Mouse (Mus musculus) megakaryocyte progenitor cell, adult 5-6 weeks (primary cell): ENCODE data around the gene Arxes2. TPM values are rescaled to one million over a fixed set of nuclear protein-coding genes. Genes with fewer than 3 reads are reported as not detected.

Experiments
- ATAC-seq: replicated peaks from 2 replicates; pipeline ENCODE4 v1.8.0; 2016; ENCODE audit warnings: mild to moderate bottlenecking, moderate TSS enrichment, inconsistent platforms; ENCODE audit not compliant: poor library complexity
- total RNA-seq, 2 experiments: library from RNA; stranded (forward) in 1 of 2; stranded (reverse) in 1 of 2; fragments of 157-497, 149-512 nt in 1 of 2; fragments of 200-1000 nt in 1 of 2; gene quantifications; 2 replicates each; pipeline versions ENCODE4 v1.2.3 to v1.2.4; 2015 to 2017

Gene Arxes2
- total RNA-seq, 2 experiments from 2014 or later: 1.0 to 1.7 TPM

DNA sequence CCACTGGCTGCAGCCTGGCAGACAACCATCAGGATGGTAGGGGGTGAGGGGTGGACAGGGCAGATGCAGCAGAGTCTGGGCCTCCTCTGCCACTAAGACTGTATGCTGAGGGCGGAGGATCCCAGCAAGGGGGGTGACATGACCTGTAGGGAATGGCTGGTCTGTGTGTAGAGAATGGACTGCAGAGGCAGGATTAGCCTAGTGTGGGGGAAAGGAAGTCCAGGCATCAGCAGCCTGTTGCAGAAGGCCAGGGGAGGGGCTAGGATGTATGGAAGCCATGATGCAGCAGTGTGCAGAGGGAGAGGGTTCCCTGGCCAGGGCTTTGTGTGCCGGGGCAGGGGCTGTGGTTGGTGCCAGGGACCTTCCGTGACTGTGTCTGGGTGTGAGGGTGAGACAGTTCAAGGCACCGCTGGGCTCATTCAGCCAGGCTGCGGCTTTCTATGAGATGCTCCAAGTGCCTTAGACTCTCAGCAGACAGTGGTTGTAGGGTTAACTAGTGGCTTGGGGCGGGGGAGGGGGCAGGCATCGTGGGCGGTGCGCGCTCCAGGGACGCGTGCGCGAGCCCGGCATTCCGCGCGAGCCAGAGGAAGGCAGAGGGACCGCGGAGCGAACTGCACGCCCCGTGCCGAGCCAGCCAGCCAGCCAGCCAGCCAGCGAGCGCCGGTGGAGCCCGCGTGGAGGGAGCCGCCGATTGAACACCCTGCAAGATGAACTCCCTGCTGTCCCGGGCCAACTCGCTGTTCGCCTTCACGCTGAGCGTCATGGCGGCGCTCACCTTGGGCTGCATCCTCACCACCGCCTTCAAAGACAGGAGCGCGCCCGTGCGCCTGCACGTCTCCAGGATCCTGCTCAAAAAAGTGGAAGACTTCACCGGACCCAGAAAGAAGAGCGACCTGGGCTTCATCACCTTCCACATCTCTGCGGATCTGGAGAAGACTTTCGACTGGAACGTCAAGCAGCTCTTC is 39.5 kb downstream of the Arxes2 start, which contains the start of gene Arxes1:
Gene Arxes1, plus strand, starts transcription at position 569 of the 965 bp plus-strand sequence.
- peak; percentile 72 for ATAC-seq

DNA sequence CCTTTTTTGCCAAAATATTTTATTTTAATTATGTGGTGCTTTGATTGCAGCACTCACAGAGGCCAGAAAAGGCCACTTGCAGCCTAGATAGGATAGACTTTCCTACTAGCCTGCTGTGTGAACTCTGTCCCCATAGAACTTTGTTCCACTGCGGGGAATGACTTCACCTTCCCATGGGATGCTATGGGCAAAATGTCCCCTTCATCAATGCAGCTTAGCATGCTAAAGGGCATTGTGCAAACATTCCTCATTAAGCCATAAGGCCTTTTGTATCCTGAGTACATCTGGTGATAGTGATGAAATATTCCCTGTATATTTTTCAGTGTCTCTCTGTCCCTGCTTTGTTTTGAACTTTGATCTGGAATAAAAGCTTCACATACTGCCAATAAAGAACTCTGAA is 50.1 kb downstream of the Arxes2 start:
- no peak for ATAC-seq

Other genes with a start within 250 kb of the Arxes2 start
- gene Bhlhb9, start 196.2 kb upstream of the Arxes2 start, total RNA-seq (2015): 23.0 and 26.4 TPM in 2 replicates
- gene Bhlhb9, start 196.2 kb upstream of the Arxes2 start, total RNA-seq (2017): 27.8 and 30.1 TPM in 2 replicates
- 0.74 TPM in 1 of 2 replicates, not detected in the other for gene Gprasp2, start 154.8 kb upstream of the Arxes2 start, total RNA-seq (2015)
- gene Gprasp2, start 154.8 kb upstream of the Arxes2 start, total RNA-seq (2017): 0.17 and 0.98 TPM in 2 replicates
- gene Arxes1, start 39.5 kb downstream of the Arxes2 start, total RNA-seq (2015): not detected in 2 replicates
- gene Arxes1, start 39.5 kb downstream of the Arxes2 start, total RNA-seq (2017): not detected in 2 replicates
- gene Bex2, start 74.4 kb downstream of the Arxes2 start, total RNA-seq (2015): not detected in 2 replicates
- 0.37 and 0.62 TPM in 2 replicates for gene Bex2, start 74.4 kb downstream of the Arxes2 start, total RNA-seq (2017)
- not detected in 2 replicates for gene Nxf3, start 91.4 kb downstream of the Arxes2 start, total RNA-seq (2015)
- gene Nxf3, start 91.4 kb downstream of the Arxes2 start, total RNA-seq (2017): not detected in 2 replicates
- gene Bex4, start 145.2 kb downstream of the Arxes2 start, total RNA-seq (2015): 7.7 and 8.3 TPM in 2 replicates
- gene Bex4, start 145.2 kb downstream of the Arxes2 start, total RNA-seq (2017): 7.4 and 17.7 TPM in 2 replicates
- 64.8 and 74.3 TPM in 2 replicates for gene Tceal8, start 178.5 kb downstream of the Arxes2 start, total RNA-seq (2015)
- gene Tceal8, start 178.5 kb downstream of the Arxes2 start, total RNA-seq (2017): 109 and 113 TPM in 2 replicates
- 0.27 and 0.64 TPM in 2 replicates for gene Tceal5, start 210.1 kb downstream of the Arxes2 start, total RNA-seq (2015)
- 1.00 TPM in 1 of 2 replicates, not detected in the other for gene Tceal5, start 210.1 kb downstream of the Arxes2 start, total RNA-seq (2017)
- not detected in 2 replicates for gene Tceal7, start 221.0 kb downstream of the Arxes2 start, total RNA-seq (2015)
- not detected in 2 replicates for gene Tceal7, start 221.0 kb downstream of the Arxes2 start, total RNA-seq (2017)
- 1.8 and 4.9 TPM in 2 replicates for gene Bex1, start 221.7 kb downstream of the Arxes2 start, total RNA-seq (2015)
- gene Bex1, start 221.7 kb downstream of the Arxes2 start, total RNA-seq (2017): 1.9 and 2.3 TPM in 2 replicates